Mouse (Mus musculus) ES-Bruce4 (cell line): ENCODE data around the gene Spata16. TPM values are rescaled to one million over a fixed set of nuclear protein-coding genes. Genes with fewer than 3 reads are reported as not detected.

Experiments
- H3K27ac ChIP-seq: 2 replicates; pipeline ENCODE4 v1.5.1; 2012; ENCODE audit warnings: low read length, inconsistent platforms; ENCODE audit not compliant: insufficient read depth
- H3K27me3 ChIP-seq: 2 replicates; pipeline ENCODE4 v1.6.1; 2012; ENCODE audit warnings: mild to moderate bottlenecking, low read length, inconsistent platforms; ENCODE audit not compliant: control insufficient read depth, poor library complexity, insufficient read depth, severe bottlenecking
- H3K36me3 ChIP-seq: 2 replicates; pipeline ENCODE4 v1.6.1; 2012; ENCODE audit warnings: inconsistent platforms, mild to moderate bottlenecking, low read length, moderate library complexity; ENCODE audit not compliant: control insufficient read depth, poor library complexity, insufficient read depth, severe bottlenecking
- H3K4me1 ChIP-seq: one replicate; pipeline ENCODE4 v1.8.1; 2011; ENCODE audit warnings: low read length; ENCODE audit not compliant: control insufficient read depth, insufficient read depth
- H3K4me3 ChIP-seq: 2 replicates; pipeline ENCODE4 v1.5.1; 2011; ENCODE audit warnings: low read depth, mild to moderate bottlenecking, low read length
- H3K9ac ChIP-seq: 2 replicates; pipeline ENCODE4 v1.6.1; 2012; ENCODE audit warnings: low read depth, mild to moderate bottlenecking, inconsistent platforms; ENCODE audit not compliant: poor library complexity, severe bottlenecking
- H3K9me3 ChIP-seq: replicated peaks from 2 replicates; pipeline ENCODE4 v1.6.1; 2012; ENCODE audit warnings: mild to moderate bottlenecking, low read length, inconsistent platforms; ENCODE audit not compliant: control insufficient read depth, poor library complexity, insufficient read depth, severe bottlenecking
- CTCF ChIP-seq: IDR thresholded peaks from one replicate; pipeline ENCODE4 v1.8.1; 2011; ENCODE audit warnings: low read depth, low read length
- EP300 ChIP-seq: IDR thresholded peaks from 2 replicates; pipeline ENCODE4 v1.6.1; 2011; ENCODE audit warnings: low read depth, low read length; ENCODE audit not compliant: insufficient read depth
- POLR2A ChIP-seq: IDR thresholded peaks from one replicate; pipeline ENCODE4 v1.8.1; 2011; ENCODE audit warnings: low read length; ENCODE audit not compliant: insufficient read depth
- polyA plus RNA-seq: library from polyadenylated mRNA; stranded (reverse); fragments of >200 nt; gene quantifications from 2 replicates; pipeline ENCODE4 v1.2.4, GENCODE M21; 2011; ENCODE audit warnings: low read depth; ENCODE audit not compliant: missing spikeins, insufficient read depth, insufficient read length

Gene Spata16
- polyA plus RNA-seq, 1 experiment: not detected

DNA sequence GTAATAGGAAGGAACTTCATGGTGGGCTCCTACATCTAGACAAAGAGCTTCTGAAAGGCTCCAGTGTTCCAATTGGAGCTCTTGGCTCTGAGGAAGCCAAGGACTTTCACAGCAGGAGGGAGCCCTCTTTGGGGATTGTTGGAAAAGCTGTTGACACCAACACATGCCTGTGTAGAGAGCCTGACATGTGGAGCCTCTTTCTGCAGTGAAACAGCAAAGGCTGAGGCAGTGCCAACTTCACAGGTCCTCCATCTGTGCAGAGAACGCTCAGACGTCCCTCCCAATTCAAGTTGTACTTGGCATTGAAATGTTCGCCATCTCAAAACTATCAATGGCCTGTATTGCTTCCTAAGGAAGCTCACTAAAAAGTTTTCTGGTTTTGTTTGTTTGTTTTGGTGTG lies 207.6 kb downstream of the Spata16 start:
- Histone ChIP-seq H3K4me1 (no peaks in the 10 kb centered on the region), H3K27me3 (no peaks in the 10 kb centered on the region), H3K36me3 (no peaks in the 10 kb centered on the region), H3K27ac (no peak overlapping the region), H3K9ac (no peak overlapping the region), H3K4me3 (no peak overlapping the region), H3K9me3 (no peaks in the 10 kb centered on the region)
- TF ChIP-seq EP300 (no peak), POLR2A (no peak), CTCF (no peak)

DNA sequence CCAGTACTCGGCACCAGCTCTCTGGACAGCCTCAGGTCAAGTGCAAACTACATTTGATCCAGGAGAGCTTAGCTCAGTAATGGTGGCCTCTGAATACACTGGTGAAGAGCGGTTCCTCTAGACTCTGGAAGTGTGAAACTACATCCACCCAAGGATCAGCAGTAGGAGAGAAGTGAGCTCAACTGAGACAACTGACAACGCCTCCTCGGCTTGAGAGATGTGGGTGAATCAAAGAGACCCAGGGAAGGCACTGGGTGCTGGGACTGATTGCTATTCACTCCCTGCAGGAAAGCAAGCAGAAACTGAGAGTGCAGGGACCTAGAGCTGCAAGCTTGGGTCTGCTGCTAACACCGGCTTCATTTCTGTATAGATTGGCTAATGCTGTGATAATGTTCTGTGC lies 210.5 kb downstream of the Spata16 start:
- H3K27me3 ChIP-seq: no peaks in the 10 kb centered on the region
- TF ChIP-seq POLR2A: no peak
- TF ChIP-seq CTCF: no peak
- no peak for TF ChIP-seq EP300
- H3K9ac ChIP-seq: no peak overlapping the region
- H3K27ac ChIP-seq: no peak overlapping the region
- H3K4me3 ChIP-seq: no peak overlapping the region
- no peaks in the 10 kb centered on the region for H3K9me3 ChIP-seq
- H3K36me3 ChIP-seq: no peaks in the 10 kb centered on the region
- H3K4me1 ChIP-seq: no peaks in the 10 kb centered on the region

DNA sequence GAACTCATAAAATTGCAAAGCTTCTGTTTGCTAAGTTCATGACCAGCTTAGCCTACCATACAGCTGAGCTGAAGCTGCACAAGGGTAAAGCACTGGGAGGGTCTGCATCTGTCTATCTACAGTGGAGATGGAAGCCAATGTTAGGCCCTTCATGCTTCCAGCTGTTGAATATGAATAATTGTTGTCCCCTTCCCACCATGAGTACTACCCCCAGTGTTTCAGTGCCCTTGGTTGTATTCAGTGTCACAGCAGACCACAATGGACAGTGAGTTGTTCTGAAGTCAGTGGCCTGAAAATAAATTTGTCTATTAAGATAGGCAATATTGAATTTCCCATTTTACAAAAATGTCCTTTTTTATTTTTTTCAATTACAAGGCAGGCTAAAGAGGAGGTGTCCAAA lies 212.8 kb downstream of the Spata16 start:
- no peaks in the 10 kb centered on the region for H3K27me3 ChIP-seq
- H3K4me3 ChIP-seq: no peak overlapping the region
- TF ChIP-seq CTCF: no peak
- H3K36me3 ChIP-seq: no peaks in the 10 kb centered on the region
- no peaks in the 10 kb centered on the region for H3K9me3 ChIP-seq
- H3K9ac ChIP-seq: no peak overlapping the region
- no peak overlapping the region for H3K27ac ChIP-seq
- no peaks in the 10 kb centered on the region for H3K4me1 ChIP-seq

DNA sequence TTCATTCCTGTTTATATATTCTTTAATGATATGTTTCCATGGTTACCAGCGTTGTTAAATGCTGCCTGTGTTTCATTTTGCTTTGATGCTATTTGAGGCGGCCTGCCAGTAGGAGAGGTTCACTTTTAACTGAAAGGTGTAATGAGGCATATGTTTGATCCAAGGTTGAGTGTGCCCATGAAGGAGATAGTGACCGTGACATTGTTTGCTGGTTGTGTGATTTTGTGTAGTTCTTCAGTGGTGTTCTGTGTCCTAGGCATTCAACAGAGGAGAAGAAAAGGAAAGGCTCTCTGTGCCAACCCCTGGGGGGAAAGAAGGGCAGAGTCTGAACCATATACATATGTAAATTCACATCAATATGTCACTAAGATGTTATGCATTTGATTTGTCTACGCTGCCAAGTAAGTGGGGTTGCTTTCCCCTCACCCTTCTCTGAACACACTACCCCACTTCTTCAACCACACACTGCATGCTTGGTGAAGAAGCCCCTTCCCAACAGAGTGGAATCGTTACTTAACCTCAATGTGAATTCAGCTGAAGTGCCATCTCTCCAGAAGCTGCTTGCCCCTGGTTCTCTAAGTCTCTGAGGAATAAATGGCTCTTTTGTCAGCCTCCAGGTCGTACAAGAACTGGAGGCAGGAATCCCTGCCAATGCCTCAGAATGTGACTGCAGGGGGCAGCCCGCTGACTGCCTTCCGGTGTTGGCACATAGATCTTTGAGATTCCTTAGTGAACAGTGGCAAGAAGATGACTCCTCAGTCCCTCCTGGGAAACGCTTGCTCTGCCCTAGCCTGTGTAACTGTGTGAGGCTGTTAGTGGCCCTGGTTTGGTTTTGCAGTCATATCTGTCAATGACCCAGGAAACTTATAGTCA lies 213.5 kb downstream of the Spata16 start:
- no peaks in the 10 kb centered on the region for H3K36me3 ChIP-seq
- H3K9ac ChIP-seq: no peak overlapping the region
- no peaks in the 10 kb centered on the region for H3K9me3 ChIP-seq
- no peak for TF ChIP-seq POLR2A
- TF ChIP-seq EP300: no peak
- TF ChIP-seq CTCF: no peak
- no peaks in the 10 kb centered on the region for H3K27me3 ChIP-seq
- H3K4me3 ChIP-seq: no peak overlapping the region
- no peak overlapping the region for H3K27ac ChIP-seq
- H3K4me1 ChIP-seq: no peaks in the 10 kb centered on the region

DNA sequence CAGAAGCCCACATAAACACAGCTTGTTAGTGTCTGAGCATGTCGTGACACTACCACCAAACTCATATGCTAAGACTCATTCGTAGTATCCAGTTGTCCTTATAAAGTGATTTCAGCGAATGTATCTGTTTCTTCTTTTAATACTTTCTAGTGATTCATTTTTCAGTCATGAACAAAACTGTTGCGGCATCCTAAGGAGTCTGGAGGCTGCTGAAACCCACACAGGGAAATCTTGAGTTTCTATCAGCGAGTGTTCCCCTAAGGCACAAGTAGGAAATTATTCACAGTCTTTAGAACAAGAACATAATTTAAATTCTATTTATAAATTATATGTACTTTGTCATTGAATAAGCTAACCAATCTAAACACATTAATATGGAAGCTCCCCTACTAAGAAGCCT lies 216.1 kb downstream of the Spata16 start:
- H3K27me3 ChIP-seq: no peaks in the 10 kb centered on the region
- no peaks in the 10 kb centered on the region for H3K36me3 ChIP-seq
- no peak overlapping the region for H3K27ac ChIP-seq
- TF ChIP-seq EP300: no peak
- no peak for TF ChIP-seq CTCF
- TF ChIP-seq POLR2A: no peak
- H3K4me1 ChIP-seq: no peaks in the 10 kb centered on the region
- H3K4me3 ChIP-seq: no peak overlapping the region
- H3K9me3 ChIP-seq: 0 out of 2 replicates have a peak, but pooled peaks cover 3% of the 10 kb centered on the region
- no peak overlapping the region for H3K9ac ChIP-seq

DNA sequence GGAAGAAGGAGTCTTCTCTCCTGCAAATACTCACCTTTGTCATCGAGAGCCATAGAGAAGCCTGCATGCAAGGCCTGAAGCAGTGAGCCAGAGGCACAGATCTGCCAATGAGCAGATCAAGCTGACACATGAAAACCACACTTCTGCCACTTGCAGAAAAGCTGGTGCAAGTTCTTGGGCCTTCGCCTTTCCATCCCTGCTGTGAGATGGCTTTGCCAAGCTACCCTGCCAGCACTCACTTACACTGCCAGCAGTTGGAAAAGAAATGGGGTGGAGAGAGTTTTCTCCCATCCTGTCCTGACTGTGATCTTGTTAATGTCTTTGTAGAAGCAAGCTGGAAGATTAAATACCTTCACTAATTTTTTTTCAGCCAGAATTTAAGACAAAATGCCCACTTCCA lies 237.3 kb downstream of the Spata16 start:
- H3K4me1 ChIP-seq: no peaks in the 10 kb centered on the region
- no peaks in the 10 kb centered on the region for H3K9me3 ChIP-seq
- H3K36me3 ChIP-seq: no peaks in the 10 kb centered on the region
- no peaks in the 10 kb centered on the region for H3K27me3 ChIP-seq
- H3K9ac ChIP-seq: no peak overlapping the region
- H3K27ac ChIP-seq: no peak overlapping the region
- TF ChIP-seq CTCF (no peak), EP300 (no peak), POLR2A (no peak)
- no peak overlapping the region for H3K4me3 ChIP-seq
